Mouse (Mus musculus): ENCODE measurements around the gene Ush2a.

Ush2a gene

GRCm38 (mm10) chr1:188387321-188387720 is 125.5 kb downstream of the Ush2a start:
- no peak for DNase-seq (ENCODE audit: low spot score)

- no peak for DNase-seq (ENCODE audit: low spot score)
Measured at GRCm38 (mm10) chr1:188387820-188388471, 126.1 kb downstream of the Ush2a start.

DNA sequence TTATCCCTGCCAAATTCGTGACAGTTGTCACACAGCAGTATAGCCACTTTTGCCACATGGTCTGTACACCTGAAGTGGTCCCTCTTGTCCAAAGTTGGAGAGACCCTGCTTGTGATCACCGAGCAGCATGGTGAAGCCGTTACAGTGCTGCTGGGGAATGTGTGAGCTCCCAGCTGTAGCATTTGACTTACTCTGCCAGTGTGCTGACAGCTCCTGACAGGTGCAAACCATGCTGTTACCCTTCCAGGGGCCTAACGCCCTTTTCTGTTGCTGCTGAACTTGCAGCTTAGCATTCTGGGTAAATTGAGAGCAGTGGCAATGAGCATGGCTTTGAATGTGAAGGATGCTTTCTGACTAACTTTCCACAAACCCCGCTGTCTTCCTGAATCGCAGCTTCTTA is 128.3 kb downstream of the Ush2a start:
- DNase-seq (ENCODE audit: low spot score), result no peak

- DNase-seq (ENCODE audit: low spot score), result no peak
Measured at GRCm38 (mm10) chr1:188407176-188407575, 145.4 kb downstream of the Ush2a start.

DNA sequence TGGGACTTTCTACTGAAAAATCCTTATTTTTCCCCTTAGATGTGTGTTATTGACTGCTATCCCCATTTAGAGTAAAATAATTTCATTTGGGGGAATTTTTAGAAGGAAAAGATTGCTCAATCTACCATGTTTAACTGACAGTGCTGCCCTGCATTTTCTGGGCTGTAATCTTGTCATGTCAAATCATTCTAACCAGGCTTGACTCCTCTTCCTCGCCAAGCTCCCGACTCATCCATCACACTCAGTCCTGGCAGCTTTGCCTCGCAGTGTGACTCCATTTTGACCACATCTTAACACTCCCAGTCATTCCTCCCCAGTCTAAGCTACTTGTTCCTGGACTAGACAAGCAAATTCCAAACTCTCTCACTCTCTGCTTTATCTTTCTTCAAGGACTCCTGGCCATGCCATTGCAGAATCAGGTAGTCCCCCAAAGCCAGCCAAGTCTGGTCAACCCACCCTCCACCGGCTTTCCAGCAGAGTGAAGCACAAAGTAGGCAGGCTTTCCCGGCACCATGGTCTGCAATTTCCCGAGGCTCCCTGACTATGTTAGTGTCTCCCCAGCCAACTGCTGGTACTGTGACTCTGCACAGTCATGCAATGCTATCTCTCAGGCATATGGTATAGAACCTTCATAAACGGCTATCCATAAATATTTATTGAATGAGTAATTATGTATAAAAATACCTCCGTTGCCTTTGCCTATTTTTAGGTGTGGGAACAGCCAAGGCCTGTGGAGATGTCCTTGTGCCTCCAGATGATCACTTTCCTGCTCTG is 146.0 kb downstream of the Ush2a start:
- DNase-seq (ENCODE audit: low spot score), result no peak

DNA sequence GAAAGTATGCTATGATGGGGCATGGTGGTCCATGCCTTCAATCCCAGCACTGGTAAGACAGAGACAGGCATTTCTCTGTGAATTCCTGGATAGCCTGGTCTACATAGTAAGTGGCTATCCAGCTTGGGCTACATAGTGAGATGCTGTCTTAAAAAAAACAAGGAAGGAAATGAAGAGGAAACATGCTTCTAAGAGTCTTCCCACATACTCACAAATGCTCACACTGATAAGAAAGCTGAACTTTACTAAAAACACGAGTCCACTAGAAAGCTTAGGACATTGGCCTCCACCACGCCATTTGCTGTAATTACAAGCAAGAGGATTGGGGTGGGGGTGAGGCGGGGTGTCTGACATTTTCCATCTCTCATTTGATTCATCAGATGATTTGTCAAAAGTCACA is 148.7 kb downstream of the Ush2a start:
- no peak for DNase-seq (ENCODE audit: low spot score)

DNA sequence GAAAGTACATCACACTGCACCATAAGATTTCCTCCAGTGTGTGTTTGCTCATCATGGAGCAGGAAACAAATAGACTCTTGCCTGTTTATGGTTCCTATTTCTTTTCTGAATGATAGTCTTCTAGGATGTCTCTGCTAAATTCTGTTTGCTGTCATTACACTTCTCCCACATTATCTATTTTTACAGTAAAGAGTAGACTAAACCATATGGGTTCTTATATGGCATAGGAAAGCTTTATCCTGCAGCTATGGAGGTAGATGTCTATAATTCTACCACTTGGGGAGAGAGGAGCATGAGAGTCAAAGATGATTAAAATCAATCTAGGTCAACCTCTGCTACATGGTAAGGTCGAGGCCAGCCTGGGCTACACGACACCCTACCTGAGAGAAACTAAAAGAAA is 158.7 kb downstream of the Ush2a start:
- no peak for DNase-seq (ENCODE audit: low spot score)

DNA sequence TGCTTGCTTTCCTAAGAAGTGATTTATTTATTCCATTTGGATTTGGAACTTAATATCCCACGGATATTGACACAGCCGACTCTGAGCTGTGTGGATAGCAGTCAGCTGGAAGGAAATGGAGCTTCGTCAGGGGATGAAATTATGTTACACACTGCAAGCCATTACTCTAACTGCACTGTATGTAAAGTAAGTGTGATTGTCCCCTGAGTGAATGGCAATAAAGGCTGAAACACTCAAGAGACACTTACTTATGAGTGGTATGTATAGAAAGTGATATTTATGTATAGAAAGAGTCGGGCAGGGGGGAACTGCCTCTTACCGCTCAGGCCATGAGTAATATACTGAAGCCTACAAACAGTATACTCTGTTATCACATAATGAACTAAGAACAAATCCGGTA is 166.3 kb downstream of the Ush2a start:
- DNase-seq (ENCODE audit: low spot score), result no peak

DNA sequence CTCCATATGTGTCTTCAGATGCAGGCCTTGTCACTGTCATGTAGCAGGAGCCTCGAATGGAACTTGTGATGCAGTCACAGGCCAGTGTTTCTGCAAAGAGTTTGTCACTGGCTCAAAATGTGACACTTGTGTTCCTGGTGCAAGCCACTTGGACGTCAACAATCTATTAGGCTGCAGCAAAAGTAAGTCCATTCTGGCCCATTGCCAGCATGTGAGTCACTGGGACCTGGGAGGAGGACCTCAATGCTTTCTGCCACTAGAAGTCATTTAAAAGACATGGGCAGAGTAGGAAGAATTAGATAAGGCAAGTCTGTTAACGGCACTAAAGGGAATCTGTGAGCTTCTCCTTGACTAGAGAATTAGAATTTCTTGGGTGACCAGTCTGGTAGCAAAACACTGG is 168.9 kb downstream of the Ush2a start:
- DNase-seq (ENCODE audit: low spot score), result no peak

DNA sequence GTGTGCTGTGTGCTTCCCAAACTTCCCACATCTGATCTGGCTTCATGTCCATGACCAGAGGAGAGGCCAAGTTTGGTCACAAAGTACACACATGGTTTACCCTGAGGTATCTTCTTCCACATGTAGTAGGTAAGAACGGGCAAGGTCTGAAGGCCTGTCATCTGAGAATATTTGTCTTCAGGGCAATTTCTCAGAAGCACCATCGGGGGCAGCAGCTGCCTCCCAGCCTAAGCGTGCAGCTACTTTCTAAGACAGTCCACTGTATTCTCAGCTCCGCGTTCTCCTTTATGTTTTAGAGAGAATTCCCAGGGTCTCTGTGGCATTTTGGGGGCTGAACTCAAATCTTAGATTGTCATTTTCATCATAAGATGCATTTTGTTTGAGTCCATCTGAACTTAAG is 186.1 kb downstream of the Ush2a start:
- no peak for DNase-seq (ENCODE audit: low spot score)

DNA sequence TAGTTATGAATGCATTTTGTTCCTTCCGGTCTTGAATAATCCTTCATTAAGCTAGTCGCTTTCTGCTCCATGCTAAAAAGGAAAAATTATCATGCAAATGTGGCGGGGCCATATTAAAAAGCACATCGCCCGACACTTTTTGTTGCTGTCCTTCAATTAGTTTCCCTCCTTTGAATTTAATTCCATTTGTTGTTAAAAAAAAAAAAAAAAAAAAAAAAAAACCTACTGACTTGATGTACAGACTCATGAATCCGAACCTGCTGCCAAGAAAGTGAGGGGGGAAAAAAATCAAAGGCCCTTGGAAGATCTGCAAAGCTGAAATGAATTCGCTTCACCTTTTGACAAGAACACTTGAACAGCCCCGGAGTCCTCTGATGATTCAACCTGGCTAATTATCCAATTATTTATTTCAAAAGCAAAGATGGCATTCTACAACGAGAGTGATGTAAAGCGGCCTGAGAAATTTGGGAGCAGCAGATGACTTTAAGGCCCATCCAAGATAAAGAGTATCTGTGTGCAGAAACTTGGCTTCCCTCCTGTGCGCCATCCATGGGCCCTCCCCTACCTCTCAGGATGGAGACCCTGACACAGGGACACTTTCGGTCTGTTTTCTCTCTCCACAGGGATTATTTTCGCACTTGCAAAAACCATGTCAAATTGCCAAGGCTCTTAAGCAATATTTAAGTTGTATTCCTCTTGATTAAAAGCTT is 194.8 kb downstream of the Ush2a start:
- no peak for DNase-seq (ENCODE audit: low spot score)

DNA sequence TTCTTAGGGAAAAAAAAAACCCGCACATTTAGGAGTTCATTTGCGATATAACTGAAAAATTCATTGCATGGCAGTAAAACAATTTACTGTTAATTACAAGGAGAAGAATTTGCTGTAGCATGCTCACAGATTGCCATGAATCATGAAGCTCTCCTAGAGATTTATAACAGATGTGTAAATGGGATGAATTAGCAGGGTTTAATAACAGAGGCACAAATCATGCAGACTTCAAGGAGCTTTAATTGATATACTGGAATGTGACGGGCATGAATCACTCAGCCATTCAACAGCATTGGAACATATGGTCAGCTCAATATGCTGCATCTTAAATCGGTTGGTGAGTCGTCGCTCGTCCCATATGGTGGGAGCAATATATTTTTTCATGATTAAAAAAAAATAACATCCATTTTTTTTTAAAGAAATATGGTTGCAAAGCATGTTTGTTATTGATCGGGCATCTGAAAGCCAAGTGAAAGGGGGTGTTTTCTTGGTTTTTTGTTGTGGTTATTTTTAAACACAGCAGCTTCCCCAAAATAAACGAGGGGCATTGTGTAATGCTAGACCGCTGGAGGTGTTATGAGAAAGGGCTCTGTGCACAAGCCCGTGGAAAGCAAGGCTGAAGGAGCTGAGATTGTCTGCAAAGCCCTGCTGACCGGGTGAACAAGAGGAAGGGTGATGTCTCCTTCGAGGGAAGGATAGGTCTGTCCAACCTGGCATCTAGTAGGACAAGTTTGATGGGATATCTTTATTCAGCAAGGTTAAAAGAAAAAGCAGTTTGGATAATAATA is 195.6 kb downstream of the Ush2a start:
- no peak for DNase-seq (ENCODE audit: low spot score)

GRCm38 (mm10) chr1:188461203-188461602 is 199.4 kb downstream of the Ush2a start:
- no peak for DNase-seq (ENCODE audit: low spot score)

DNA sequence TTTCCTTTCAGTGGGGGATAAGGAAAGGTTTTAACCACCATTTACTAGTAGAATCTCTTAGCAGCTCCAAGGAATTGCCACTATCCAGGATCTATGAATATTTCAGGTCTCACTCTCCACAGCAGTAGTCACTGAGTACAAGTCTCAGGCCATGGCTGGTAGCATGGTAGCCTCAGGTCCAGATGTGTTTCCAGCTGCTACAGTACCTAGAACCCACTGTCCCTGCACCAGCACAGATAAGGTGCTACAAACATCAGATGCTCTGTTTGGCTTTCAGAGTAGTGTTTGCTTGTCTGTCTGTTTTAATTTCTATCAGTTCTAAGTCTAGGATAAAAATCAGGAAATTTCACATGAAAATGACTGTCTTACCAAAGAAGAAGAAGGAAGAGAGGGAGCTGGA is 202.8 kb downstream of the Ush2a start:
- no peak for DNase-seq (ENCODE audit: low spot score)

GRCm38 (mm10) chr1:188468371-188468783 is 206.6 kb downstream of the Ush2a start:
- no peak for DNase-seq (ENCODE audit: low spot score)

GRCm38 (mm10) chr1:188504958-188505357 is 243.1 kb downstream of the Ush2a start:
- DNase-seq (ENCODE audit: low spot score), result no peak

GRCm38 (mm10) chr1:188518792-188519191 is 257.0 kb downstream of the Ush2a start:
- DNase-seq (ENCODE audit: low spot score), result no peak

DNA sequence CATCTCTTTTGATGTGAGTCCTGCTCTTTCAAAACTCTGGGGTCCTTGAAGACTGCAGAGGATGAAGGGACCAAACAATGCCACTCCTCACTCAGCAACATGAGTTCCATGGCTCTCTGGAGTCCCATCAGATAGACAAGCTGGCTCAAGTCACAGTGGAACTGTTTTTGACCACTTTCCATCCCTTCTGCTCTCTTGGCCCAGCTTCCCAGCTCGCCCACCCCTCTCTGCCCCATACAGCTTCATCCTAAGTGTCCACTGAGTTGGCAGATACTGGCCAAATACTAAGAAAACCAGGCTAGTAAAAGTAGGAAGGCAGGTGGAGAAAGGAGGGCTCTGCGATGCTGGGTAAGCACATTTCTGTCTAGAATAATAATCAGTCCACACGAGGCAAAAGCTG is 265.6 kb downstream of the Ush2a start:
- no peak for DNase-seq (ENCODE audit: low spot score)

- DNase-seq (ENCODE audit: low spot score), result no peak
Measured at GRCm38 (mm10) chr1:188529606-188530131, 267.8 kb downstream of the Ush2a start.

DNA sequence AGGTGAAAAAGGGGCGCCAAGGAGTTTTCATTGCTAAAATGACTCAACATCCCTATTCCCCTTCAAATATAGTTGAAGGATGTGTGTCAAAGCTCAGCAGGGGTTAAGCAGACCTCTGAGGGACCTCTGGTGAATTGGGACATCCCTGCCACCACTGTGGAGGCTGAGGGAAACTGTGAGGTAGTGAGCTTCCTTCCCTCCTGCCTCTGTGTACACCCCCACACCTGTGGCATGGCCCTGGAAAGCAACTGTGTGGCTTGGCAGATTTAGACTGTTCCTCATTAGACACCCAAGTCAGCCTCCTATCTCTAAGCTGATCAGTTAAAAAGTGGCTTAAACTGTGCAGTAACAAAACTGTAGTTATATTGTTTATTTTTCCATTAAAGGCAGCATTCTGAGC is 275.2 kb downstream of the Ush2a start:
- DNase-seq (ENCODE audit: low spot score), result no peak

DNA sequence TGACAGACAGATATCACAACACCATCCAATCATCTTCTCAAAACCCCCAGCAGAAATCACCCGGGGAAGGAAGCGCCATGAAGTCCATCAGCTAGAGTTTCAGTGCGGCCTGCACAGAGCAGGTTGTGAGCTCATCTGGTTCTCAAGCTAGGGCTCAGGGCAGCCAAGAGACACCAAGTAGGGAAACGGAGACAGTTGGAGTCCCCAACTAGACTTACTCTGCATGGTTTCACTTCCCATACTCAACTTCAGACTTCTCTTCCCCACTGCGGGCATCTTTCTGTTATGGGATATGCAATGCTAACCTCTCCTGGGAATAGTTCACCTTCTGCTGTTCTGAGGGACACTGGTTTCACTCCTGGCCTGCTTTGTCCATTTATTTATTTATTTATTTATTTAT is 277.8 kb downstream of the Ush2a start:
- no peak for DNase-seq (ENCODE audit: low spot score)

DNA sequence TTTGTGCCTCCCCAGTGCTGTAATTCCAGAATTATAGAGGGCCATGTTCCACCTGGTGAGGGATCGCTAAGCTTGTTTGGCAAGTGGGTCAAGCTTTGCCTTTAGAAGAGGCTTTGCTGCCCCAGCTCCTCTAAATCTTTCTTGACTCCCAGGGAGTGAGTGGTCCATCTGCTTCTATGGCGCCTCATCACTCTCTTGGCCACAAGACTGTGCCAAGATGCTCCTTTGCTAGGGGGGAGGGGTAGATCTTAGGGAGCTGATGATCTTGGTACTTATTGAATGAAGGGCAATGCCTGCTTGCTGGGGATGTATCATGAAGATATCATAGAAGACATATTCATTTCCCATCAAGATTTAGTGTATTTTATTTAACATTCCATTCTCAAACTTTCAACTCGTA is 279.7 kb downstream of the Ush2a start:
- no peak for DNase-seq (ENCODE audit: low spot score)

Data from urinary bladder, postnatal 25 days (tissue).